Mouse (Mus musculus) gonadal fat pad, adult 2 months (tissue): ENCODE data around the gene Exoc5. TPM values are rescaled to one million over a fixed set of nuclear protein-coding genes. Genes with fewer than 3 reads are reported as not detected.

Source experiments
- DNase-seq: peaks from one replicate; pipeline ENCODE4 v3.0.0-alpha.2; 2012; ENCODE audit warnings: low read depth
- polyA plus RNA-seq: library from polyadenylated mRNA; depleted of rRNA; stranded (reverse); fragments of >200 nt; gene quantifications from 2 replicates; pipeline ENCODE4 v1.2.3, GENCODE M21; 2012; rRNA removed

The Exoc5 gene
- polyA plus RNA-seq, 1 experiment: 8.3 TPM

- DNase-seq: no peak
These were observed 58.5 kb downstream of the Exoc5 start for GRCm38 (mm10) chr14:49007979-49008378.

- no peak for DNase-seq
These were observed 64.8 kb downstream of the Exoc5 start for GRCm38 (mm10) chr14:49001655-49002054.

GRCm38 (mm10) chr14:48998795-48999194, 67.7 kb downstream of the Exoc5 start:
- no peak for DNase-seq

- DNase-seq: no peak
These were observed 72.6 kb downstream of the Exoc5 start for GRCm38 (mm10) chr14:48993861-48994260.

GRCm38 (mm10) chr14:48992070-48992580, 74.3 kb downstream of the Exoc5 start:
- no peak for DNase-seq

- no peak for DNase-seq
These were observed 75.3 kb downstream of the Exoc5 start for GRCm38 (mm10) chr14:48991144-48991522.

- no peak for DNase-seq
These were observed 75.8 kb downstream of the Exoc5 start for GRCm38 (mm10) chr14:48990471-48991143.

GRCm38 (mm10) chr14:48989831-48990230, 76.6 kb downstream of the Exoc5 start:
- DNase-seq: no peak

- no peak for DNase-seq
These were observed 80.2 kb downstream of the Exoc5 start for GRCm38 (mm10) chr14:48986231-48986630.

GRCm38 (mm10) chr14:48985673-48986072, 80.8 kb downstream of the Exoc5 start:
- DNase-seq: no peak

- DNase-seq: no peak
These were observed 87.5 kb downstream of the Exoc5 start for GRCm38 (mm10) chr14:48978971-48979388.

GRCm38 (mm10) chr14:48971546-48971945, 94.9 kb downstream of the Exoc5 start:
- no peak for DNase-seq

- DNase-seq: no peak
These were observed 97.8 kb downstream of the Exoc5 start for GRCm38 (mm10) chr14:48968670-48969069.

Other genes starting within 250 kb of the Exoc5 start
- 9.7 and 10.2 TPM in 2 replicates for gene Ap5m1, start 556 bp downstream of the Exoc5 start, polyA plus RNA-seq
- gene Naa30, start 105.6 kb upstream of the Exoc5 start, polyA plus RNA-seq: 7.5 and 13.2 TPM in 2 replicates
- gene ccdc198, start 178.8 kb upstream of the Exoc5 start, polyA plus RNA-seq: 9.4 and 11.1 TPM in 2 replicates